Mouse (Mus musculus): ENCODE results near the gene Prph. TPM values are rescaled to one million over a fixed set of nuclear protein-coding genes. Genes with fewer than 3 reads are reported as not detected.

Gene Prph
- polyA plus RNA-seq, 1 experiment from 2014 or later = 0.62 TPM

GRCm38 (mm10) chr15:99078181-99078910 lies 23.4 kb downstream of the Prph start:
- Histone ChIP-seq H3K27me3 (peaks cover 5% of the 10 kb centered on the region; the same call in 1 of the 2 replicates), H3K36me3 (peaks cover 64% of the 10 kb centered on the region), H3K4me1 (replicated peaks) (peaks cover 41% of the 10 kb centered on the region), H3K4me2 (no peak overlapping the region), H3K4me3 (replicated peaks) (no peak overlapping the region), H3K9ac (no peak overlapping the region), H3K27ac (no peak overlapping the region), H3K9me3 (replicated peaks) (no peaks in the 10 kb centered on the region)
- 82% methylated on average over 15 of the region's 15 CpGs for WGBS (ENCODE audit: insufficient replicate concordance)
- no peak for ATAC-seq (ENCODE audit: low read depth)
- DNase-seq = no peak

- no peaks in the 10 kb centered on the region for H3K9me3 ChIP-seq (replicated peaks)
- H3K4me2 ChIP-seq = no peak overlapping the region
- 71% methylated on average over 3 of the region's 3 CpGs for WGBS (ENCODE audit: insufficient replicate concordance)
- no peak overlapping the region for H3K9ac ChIP-seq
- H3K4me1 ChIP-seq (replicated peaks) = peaks cover 46% of the 10 kb centered on the region
- peaks cover 19% of the 10 kb centered on the region for H3K27me3 ChIP-seq
- DNase-seq = no peak
- H3K36me3 ChIP-seq = peaks cover 64% of the 10 kb centered on the region
- H3K27ac ChIP-seq = no peak overlapping the region
- no peak overlapping the region for H3K4me3 ChIP-seq (replicated peaks)
- no peak for ATAC-seq (ENCODE audit: low read depth)
Measured at GRCm38 (mm10) chr15:99079804-99080203, 24.8 kb downstream of the Prph start.

- peaks cover 55% of the 10 kb centered on the region for H3K36me3 ChIP-seq
- no peak overlapping the region for H3K27ac ChIP-seq
- H3K4me1 ChIP-seq (replicated peaks) = peaks cover 30% of the 10 kb centered on the region
- peaks cover 44% of the 10 kb centered on the region for H3K27me3 ChIP-seq
- no peak overlapping the region for H3K4me2 ChIP-seq
- no peak for ATAC-seq (ENCODE audit: low read depth)
- DNase-seq = no peak
- H3K9me3 ChIP-seq (replicated peaks) = no peaks in the 10 kb centered on the region
- no peak overlapping the region for H3K9ac ChIP-seq
- 92% methylated on average over 12 of the region's 12 CpGs for WGBS (ENCODE audit: insufficient replicate concordance)
- H3K4me3 ChIP-seq (replicated peaks) = no peak overlapping the region
Measured at GRCm38 (mm10) chr15:99082322-99082721, 27.3 kb downstream of the Prph start.

GRCm38 (mm10) chr15:99082840-99083239 lies 27.9 kb downstream of the Prph start:
- Histone ChIP-seq H3K4me2 (no peak overlapping the region), H3K9ac (no peak overlapping the region), H3K27ac (no peak overlapping the region), H3K36me3 (peaks cover 50% of the 10 kb centered on the region), H3K27me3 (peaks cover 49% of the 10 kb centered on the region), H3K4me3 (replicated peaks) (no peak overlapping the region), H3K9me3 (replicated peaks) (no peaks in the 10 kb centered on the region), H3K4me1 (replicated peaks) (peaks cover 30% of the 10 kb centered on the region)
- no peak for ATAC-seq (ENCODE audit: low read depth)
- WGBS (ENCODE audit: insufficient replicate concordance) = 83% methylated on average over 16 of the region's 16 CpGs
- DNase-seq = no peak

- Histone ChIP-seq H3K4me1 (replicated peaks) (peaks cover 30% of the 10 kb centered on the region), H3K4me2 (no peak overlapping the region), H3K9me3 (replicated peaks) (no peaks in the 10 kb centered on the region), H3K4me3 (replicated peaks) (no peak overlapping the region), H3K36me3 (peaks cover 46% of the 10 kb centered on the region), H3K9ac (no peak overlapping the region), H3K27me3 (peaks cover 53% of the 10 kb centered on the region), H3K27ac (no peak overlapping the region)
- no peak for ATAC-seq (ENCODE audit: low read depth)
- DNase-seq = no peak
- 68% methylated on average over 9 of the region's 9 CpGs for WGBS (ENCODE audit: insufficient replicate concordance)
Measured at GRCm38 (mm10) chr15:99083258-99083657, 28.3 kb downstream of the Prph start.

GRCm38 (mm10) chr15:99083867-99084557 lies 29.0 kb downstream of the Prph start:
- 13% methylated on average over 11 of the region's 11 CpGs for WGBS (ENCODE audit: insufficient replicate concordance)

GRCm38 (mm10) chr15:99084618-99085017 lies 29.6 kb downstream of the Prph start:
- DNase-seq = no peak

More at GRCm38 (mm10) chr15:99083867-99084557, 29.0 kb downstream of the Prph start:
- Histone ChIP-seq H3K4me3 (replicated peaks) (no peak overlapping the region), H3K27me3 (peaks cover 60% of the 10 kb centered on the region), H3K27ac (no peak overlapping the region), H3K36me3 (peaks cover 38% of the 10 kb centered on the region), H3K9ac (no peak overlapping the region; the same call in 1 of the 2 replicates), H3K4me2 (peak overlapping the region; percentile 35), H3K9me3 (replicated peaks) (no peaks in the 10 kb centered on the region), H3K4me1 (replicated peaks) (peaks cover 31% of the 10 kb centered on the region)
- DNase-seq (no peak), ATAC-seq (ENCODE audit: low read depth) (0 out of 2 replicates have a peak, but pooled peaks have one; percentile 14)

GRCm38 (mm10) chr15:99085997-99086396 lies 31.0 kb downstream of the Prph start:
- Histone ChIP-seq H3K36me3 (peaks cover 20% of the 10 kb centered on the region), H3K27me3 (peaks cover 80% of the 10 kb centered on the region), H3K4me2 (no peak overlapping the region), H3K9ac (no peak overlapping the region), H3K4me3 (replicated peaks) (no peak overlapping the region), H3K4me1 (replicated peaks) (peaks cover 33% of the 10 kb centered on the region), H3K9me3 (replicated peaks) (no peaks in the 10 kb centered on the region), H3K27ac (no peak overlapping the region)
- DNase-seq = no peak
- WGBS (ENCODE audit: insufficient replicate concordance) = 76% methylated on average over 4 of the region's 4 CpGs
- no peak for ATAC-seq (ENCODE audit: low read depth)

More at GRCm38 (mm10) chr15:99084618-99085017, 29.6 kb downstream of the Prph start:
- Histone ChIP-seq H3K9me3 (replicated peaks) (no peaks in the 10 kb centered on the region), H3K4me3 (replicated peaks) (no peak overlapping the region), H3K27ac (no peak overlapping the region), H3K27me3 (peaks cover 66% of the 10 kb centered on the region), H3K4me2 (peak overlapping the region; percentile 35), H3K36me3 (peaks cover 34% of the 10 kb centered on the region), H3K9ac (no peak overlapping the region), H3K4me1 (replicated peaks) (peaks cover 33% of the 10 kb centered on the region)
- no peak for ATAC-seq (ENCODE audit: low read depth)
- 23% methylated on average over 19 of the region's 19 CpGs for WGBS (ENCODE audit: insufficient replicate concordance)

- Histone ChIP-seq H3K4me2 (peak within 1 kb of the TSS; percentile 44), H3K27ac (no peak within 1 kb of the TSS), H3K27me3 (peaks cover 95% of the 10 kb centered on the region), H3K9me3 (replicated peaks) (no peaks in the 10 kb centered on the region), H3K9ac (no peak within 1 kb of the TSS), H3K36me3 (peaks cover 7% of the 10 kb centered on the region), H3K4me1 (replicated peaks) (peaks cover 33% of the 10 kb centered on the region), H3K4me3 (replicated peaks) (peak within 1 kb of the TSS; percentile 25)
- DNase-seq = peak; percentile 26
- WGBS (ENCODE audit: insufficient replicate concordance) = 13% methylated on average over 57 of the region's 60 CpGs
- ATAC-seq (ENCODE audit: low read depth) = no peak
Measured at GRCm38 (mm10) chr15:99087253-99088075, 32.5 kb downstream of the Prph start, which contains the start of gene C1ql4. TSS of gene C1ql4 (minus strand) at chr15:99087817.

- ATAC-seq (ENCODE audit: low read depth) = peak; percentile 46
- peaks cover 33% of the 10 kb centered on the region for H3K4me1 ChIP-seq (replicated peaks)
- H3K27ac ChIP-seq = no peak overlapping the region
- peaks cover 99% of the 10 kb centered on the region for H3K27me3 ChIP-seq
- H3K4me2 ChIP-seq = peak overlapping the region; percentile 44
- no peaks in the 10 kb centered on the region for H3K9me3 ChIP-seq (replicated peaks)
- peak overlapping the region; percentile 25 for H3K4me3 ChIP-seq (replicated peaks)
- no peaks in the 10 kb centered on the region for H3K36me3 ChIP-seq
- DNase-seq = peak; percentile 38
- no peak overlapping the region for H3K9ac ChIP-seq
- WGBS (ENCODE audit: insufficient replicate concordance) = under 1% methylated on average over 27 of the region's 27 CpGs
Measured at GRCm38 (mm10) chr15:99088292-99088691, 33.3 kb downstream of the Prph start.

GRCm38 (mm10) chr15:99089069-99089468 lies 34.1 kb downstream of the Prph start:
- 10% methylated on average over 14 of the region's 14 CpGs for WGBS (ENCODE audit: insufficient replicate concordance)
- 0 out of 2 replicates have a peak overlapping the region, but pooled peaks have one; percentile 6 for H3K4me3 ChIP-seq (replicated peaks)
- DNase-seq = no peak

More at GRCm38 (mm10) chr15:99089069-99089468, 34.1 kb downstream of the Prph start:
- H3K9me3 ChIP-seq (replicated peaks) = no peaks in the 10 kb centered on the region
- no peak overlapping the region for H3K9ac ChIP-seq
- peaks cover 33% of the 10 kb centered on the region for H3K4me1 ChIP-seq (replicated peaks)
- peaks cover 99% of the 10 kb centered on the region for H3K27me3 ChIP-seq
- ATAC-seq (ENCODE audit: low read depth) = 0 out of 2 replicates have a peak, but pooled peaks have one; percentile 17
- peak overlapping the region; percentile 44 for H3K4me2 ChIP-seq
- no peaks in the 10 kb centered on the region for H3K36me3 ChIP-seq
- no peak overlapping the region for H3K27ac ChIP-seq

Data from liver, embryonic 13.5 days (tissue).